Mouse (Mus musculus) stomach, postnatal 0 days (tissue): ENCODE results near the gene Klhl2.
A peak's percentile ranks its signal among the peaks of the same experiment; 100 is the strongest.

Experiments
- CTCF ChIP-seq: IDR thresholded peaks from 2 replicates; pipeline ENCODE4 v1.5.1; 2016; ENCODE audit warnings: antibody characterized with exemption, low read depth, mild to moderate bottlenecking, moderate library complexity
- EP300 ChIP-seq: optimal IDR thresholded peaks from 2 replicates; pipeline ENCODE3; 2016; ENCODE audit warnings: antibody characterized with exemption

- TF ChIP-seq CTCF (peak; percentile 78), EP300 (no peak)
Observed at GRCm38 (mm10) chr8:64692651-64693201, 157.1 kb downstream of the Klhl2 start, which contains the start of gene Cpe.
